Mouse (Mus musculus) forebrain, postnatal 0 days (tissue): ENCODE results near the gene 3110082J24Rik. TPM values are rescaled to one million over a fixed set of nuclear protein-coding genes. Genes with fewer than 3 reads are reported as not detected.
A peak's percentile ranks its signal among the peaks of the same experiment; 100 is the strongest.

Source experiments
- ATAC-seq: fragments of 200-750 bp; cut with Nextera tagmentation; 2 replicates; pipeline ENCODE4 v1.8.0; 2017; ENCODE audit warnings: mild to moderate bottlenecking, moderate library complexity
- DNase-seq: peaks from one replicate; pipeline ENCODE4 v3.0.0-alpha.2; 2015
- H3K27ac ChIP-seq: fragments of 300-500 bp; sonication (generic); 2 replicates; pipeline ENCODE4 v1.5.1; 2014; ENCODE audit warnings: low read depth, mild to moderate bottlenecking, antibody characterized with exemption, low read length, moderate library complexity, mixed read lengths
- H3K27me3 ChIP-seq: fragments of 300-500 bp; sonication (generic); 2 replicates; pipeline ENCODE4 v1.6.1; 2014; ENCODE audit warnings: mild to moderate bottlenecking, low read length, mixed read lengths; ENCODE audit not compliant: insufficient read depth
- H3K36me3 ChIP-seq: fragments of 300-500 bp; sonication (generic); 2 replicates; pipeline ENCODE4 v1.6.1; 2014; ENCODE audit warnings: mild to moderate bottlenecking, moderate library complexity; ENCODE audit not compliant: insufficient read depth
- H3K4me1 ChIP-seq: fragments of 300-500 bp; sonication (generic); 2 replicates; pipeline ENCODE4 v1.6.1; 2014; ENCODE audit warnings: antibody characterized with exemption; ENCODE audit not compliant: insufficient read depth
- H3K4me2 ChIP-seq: fragments of 300-500 bp; sonication (generic); 2 replicates; pipeline ENCODE4 v1.6.1; 2014; ENCODE audit warnings: low read depth, mild to moderate bottlenecking, moderate library complexity
- H3K4me3 ChIP-seq: fragments of 300-500 bp; sonication (generic); 2 replicates; pipeline ENCODE4 v1.5.1; 2014; ENCODE audit warnings: low read depth, low read length, mixed read lengths
- H3K9ac ChIP-seq: fragments of 300-500 bp; sonication (generic); 2 replicates; pipeline ENCODE4 v1.6.1; 2014; ENCODE audit warnings: mild to moderate bottlenecking
- H3K9me3 ChIP-seq: fragments of 300-500 bp; sonication (generic); 2 replicates; pipeline ENCODE4 v1.6.1; 2016; ENCODE audit warnings: low read length
- CTCF ChIP-seq: sonication (generic); IDR thresholded peaks from 2 replicates; pipeline ENCODE4 v1.5.1; 2016; ENCODE audit warnings: antibody characterized with exemption, control low read depth, low read depth
- WGBS: fragments of 180-500 bp; shearing (Covaris S2); extraction: QIAGEN DNeasy Blood & Tissue Kit; methylation state at CpG from one replicate; pipeline ENCODE4 v1.1.7; 2014; 5-methylcytosine and 5-hydroxymethylcytosine counted together
- polyA plus RNA-seq: library from polyadenylated mRNA; unstranded; fragments of >200 nt; fragmentation: Nextera tagmentation; extraction: Ambion mirVana; gene quantifications from 2 replicates; pipeline ENCODE4 v1.2.1, GENCODE M21; 2015
- total RNA-seq: library from RNA; depleted of rRNA; stranded (reverse); fragments of >200 nt; gene quantifications from 2 replicates; pipeline ENCODE4 v1.2.3, GENCODE M21; 2014

The 3110082J24Rik gene
- total and polyA plus RNA-seq, 2 experiments from 2014 or later, result 2.0 to 2.5 TPM

DNA sequence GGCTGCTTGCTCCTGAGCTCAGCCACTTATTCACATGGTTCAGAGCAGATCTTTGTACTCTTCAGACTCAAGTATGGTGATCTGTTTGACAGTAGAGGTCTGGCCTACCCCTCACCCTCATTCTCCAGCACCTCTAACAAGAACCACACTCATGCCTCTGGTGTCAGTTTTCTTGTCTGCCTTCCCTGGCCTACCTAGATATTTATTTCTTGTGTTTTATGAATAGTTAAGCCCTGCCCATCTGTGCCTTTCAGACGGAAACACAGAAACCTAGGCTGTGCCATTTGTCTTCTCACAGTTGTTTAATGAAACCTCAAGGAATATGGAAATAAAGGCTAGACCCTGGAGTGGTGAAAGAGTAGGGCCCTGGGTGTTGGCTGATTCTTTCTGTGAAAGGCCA lies 12.1 kb upstream of the 3110082J24Rik start:
- H3K4me2 ChIP-seq, result no peak overlapping the region
- no peaks in the 10 kb centered on the region for H3K27me3 ChIP-seq
- no peak overlapping the region for H3K4me3 ChIP-seq
- H3K9me3 ChIP-seq, result no peaks in the 10 kb centered on the region
- H3K36me3 ChIP-seq, result peaks cover 50% of the 10 kb centered on the region
- no peak for DNase-seq
- ATAC-seq, result no peak
- no peaks in the 10 kb centered on the region for H3K4me1 ChIP-seq
- TF ChIP-seq CTCF, result no peak
- H3K9ac ChIP-seq, result no peak overlapping the region
- H3K27ac ChIP-seq, result no peak overlapping the region
- WGBS, result 81% methylated on average over 1 of the region's 1 CpGs

GRCm38 (mm10) chr5:30115718-30116117 lies 9.8 kb upstream of the 3110082J24Rik start:
- Histone ChIP-seq H3K4me1 (no peaks in the 10 kb centered on the region), H3K27me3 (no peaks in the 10 kb centered on the region)
- 41% methylated on average over 10 of the region's 10 CpGs for WGBS

DNA sequence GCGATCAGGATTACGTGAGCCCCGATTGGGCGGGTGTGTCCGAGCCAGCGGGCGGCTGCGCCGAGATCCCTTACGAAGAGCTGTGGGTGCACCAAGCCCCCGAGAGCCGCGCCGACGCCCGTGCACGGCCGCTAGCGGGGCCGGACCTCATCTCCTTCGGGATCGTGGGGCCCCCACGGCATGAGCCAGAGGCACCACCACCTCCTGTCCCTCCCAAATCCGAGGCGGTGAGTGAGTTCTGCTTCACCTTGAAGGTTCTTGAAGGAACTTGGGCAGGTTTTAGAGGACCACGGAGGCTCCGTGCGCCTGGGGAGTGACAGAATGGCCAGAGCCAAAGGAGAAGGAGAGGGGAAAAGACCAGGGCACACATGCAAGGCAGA lies 8.9 kb upstream of the 3110082J24Rik start:
- 8% methylated on average over 28 of the region's 28 CpGs for WGBS
- no peak for DNase-seq
- Histone ChIP-seq H3K9ac (peak overlapping the region; percentile 57), H3K27me3 (no peaks in the 10 kb centered on the region), H3K4me2 (peak overlapping the region; percentile 86), H3K36me3 (peaks cover 18% of the 10 kb centered on the region), H3K4me1 (no peaks in the 10 kb centered on the region), H3K9me3 (no peaks in the 10 kb centered on the region), H3K27ac (no peak overlapping the region), H3K4me3 (peak overlapping the region; percentile 55)
- TF ChIP-seq CTCF, result no peak
- ATAC-seq, result peak; percentile 19

More at GRCm38 (mm10) chr5:30115718-30116117, 9.8 kb upstream of the 3110082J24Rik start:
- H3K9me3 ChIP-seq, result no peaks in the 10 kb centered on the region
- ATAC-seq (no peak), DNase-seq (no peak)
- peak; percentile 39 for TF ChIP-seq CTCF
- H3K4me3 ChIP-seq, result no peak overlapping the region
- no peak overlapping the region for H3K9ac ChIP-seq
- H3K4me2 ChIP-seq, result no peak overlapping the region
- peaks cover 28% of the 10 kb centered on the region for H3K36me3 ChIP-seq
- no peak overlapping the region for H3K27ac ChIP-seq

DNA sequence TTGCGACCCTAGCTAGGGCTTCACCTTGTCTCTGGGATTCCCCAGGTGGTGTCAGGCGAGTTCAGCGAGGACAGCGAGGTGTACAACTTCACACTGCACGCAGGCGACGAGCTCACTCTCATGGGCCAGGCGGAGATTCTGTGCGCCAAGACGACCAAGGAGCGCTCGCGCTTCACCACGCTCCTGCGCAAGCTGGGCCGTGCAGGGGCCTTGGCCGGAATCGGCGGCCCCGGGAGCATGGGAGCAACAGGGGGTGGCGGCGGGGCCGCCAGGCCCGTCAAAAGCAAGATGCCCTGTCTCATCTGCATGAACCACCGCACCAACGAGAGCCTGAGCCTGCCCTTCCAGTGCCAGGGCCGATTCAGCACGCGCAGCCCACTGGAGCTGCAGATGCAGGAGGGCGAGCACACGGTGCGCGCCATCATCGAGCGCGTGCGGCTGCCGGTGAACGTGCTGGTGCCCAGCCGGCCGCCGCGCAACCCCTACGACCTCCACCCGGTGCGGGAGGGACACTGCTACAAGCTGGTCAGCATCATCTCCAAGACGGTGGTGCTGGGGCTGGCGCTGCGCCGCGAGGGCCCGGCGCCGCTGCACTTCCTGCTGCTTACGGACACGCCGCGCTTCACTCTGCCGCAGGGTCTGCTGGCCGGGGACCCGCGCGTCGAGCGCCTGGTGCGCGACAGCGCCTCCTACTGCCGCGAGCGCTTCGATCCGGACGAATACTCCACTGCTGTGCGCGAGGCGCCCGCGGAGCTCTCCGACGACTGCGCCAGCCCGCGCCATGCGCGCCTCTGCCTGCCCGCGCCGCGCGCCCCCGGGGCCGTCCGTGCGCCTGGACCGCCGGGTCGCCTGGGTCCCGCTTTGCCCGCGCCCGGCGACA lies 8.2 kb upstream of the 3110082J24Rik start:
- WGBS, result 9% methylated on average over 103 of the region's 103 CpGs
- no peaks in the 10 kb centered on the region for H3K27me3 ChIP-seq
- DNase-seq (peak; percentile 91), ATAC-seq (peak; percentile 92)
- H3K27ac ChIP-seq, result 0 out of 2 replicates have a peak overlapping the region, but pooled peaks have one; percentile 21
- peak overlapping the region; percentile 55 for H3K4me3 ChIP-seq
- no peaks in the 10 kb centered on the region for H3K9me3 ChIP-seq
- H3K9ac ChIP-seq, result peak overlapping the region; percentile 57
- TF ChIP-seq CTCF, result peak; percentile 79
- H3K36me3 ChIP-seq, result peaks cover 12% of the 10 kb centered on the region
- peak overlapping the region; percentile 86 for H3K4me2 ChIP-seq
- no peaks in the 10 kb centered on the region for H3K4me1 ChIP-seq

GRCm38 (mm10) chr5:30112533-30113068 lies 6.7 kb upstream of the 3110082J24Rik start:
- H3K9ac ChIP-seq, result no peak overlapping the region
- TF ChIP-seq CTCF, result peak; percentile 38
- H3K27me3 ChIP-seq, result no peaks in the 10 kb centered on the region
- H3K4me2 ChIP-seq, result no peak overlapping the region
- no peaks in the 10 kb centered on the region for H3K9me3 ChIP-seq
- 92% methylated on average over 3 of the region's 3 CpGs for WGBS
- no peaks in the 10 kb centered on the region; the same call in 1 of the 2 replicates for H3K36me3 ChIP-seq
- H3K4me3 ChIP-seq, result no peak overlapping the region
- no peaks in the 10 kb centered on the region for H3K4me1 ChIP-seq
- DNase-seq (no peak), ATAC-seq (no peak)
- H3K27ac ChIP-seq, result no peak overlapping the region

DNA sequence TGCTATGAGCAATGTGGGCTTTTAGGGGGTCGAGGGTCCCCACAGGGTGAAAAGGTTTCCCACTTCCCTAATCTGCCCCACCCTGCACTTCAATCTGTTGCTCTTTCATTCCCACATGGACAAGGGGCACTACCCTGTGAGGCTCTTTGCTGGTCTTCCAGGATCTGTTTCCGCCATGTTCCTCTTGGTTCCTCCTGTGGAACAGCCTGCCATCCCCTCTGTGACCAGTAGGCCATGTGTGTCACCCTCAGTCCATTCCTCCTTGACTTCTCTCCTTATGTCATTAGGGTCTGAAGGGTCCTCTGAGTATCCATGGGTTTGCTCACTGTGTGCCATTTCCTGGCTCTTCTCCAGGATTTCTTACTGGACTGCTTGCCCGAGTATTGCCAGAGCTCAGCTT lies 5.9 kb upstream of the 3110082J24Rik start:
- WGBS, result 70% methylated on average over 3 of the region's 3 CpGs
- no peak overlapping the region for H3K4me2 ChIP-seq
- DNase-seq, result no peak

GRCm38 (mm10) chr5:30111126-30111525 lies 5.2 kb upstream of the 3110082J24Rik start:
- no peak overlapping the region for H3K4me3 ChIP-seq
- no peaks in the 10 kb centered on the region for H3K9me3 ChIP-seq
- no peaks in the 10 kb centered on the region for H3K36me3 ChIP-seq
- 7% methylated on average over 18 of the region's 18 CpGs for WGBS
- H3K27me3 ChIP-seq, result no peaks in the 10 kb centered on the region
- 0 out of 2 replicates have a peak overlapping the region, but pooled peaks have one; percentile 10 for H3K9ac ChIP-seq
- DNase-seq (peak; percentile 69), ATAC-seq (peak; percentile 49)
- H3K4me1 ChIP-seq, result no peaks in the 10 kb centered on the region
- H3K27ac ChIP-seq, result 0 out of 2 replicates have a peak overlapping the region, but pooled peaks have one; percentile 21
- H3K4me2 ChIP-seq, result peak overlapping the region; percentile 38
- peak; percentile 59 for TF ChIP-seq CTCF

More for the DNA sequence above, 5.9 kb upstream of the 3110082J24Rik start:
- Histone ChIP-seq H3K4me1 (no peaks in the 10 kb centered on the region), H3K36me3 (no peaks in the 10 kb centered on the region; the same call in 1 of the 2 replicates), H3K27ac (no peak overlapping the region), H3K9ac (no peak overlapping the region), H3K4me3 (no peak overlapping the region), H3K27me3 (no peaks in the 10 kb centered on the region), H3K9me3 (no peaks in the 10 kb centered on the region)
- peak; percentile 9; the same call in 1 of the 2 replicates for TF ChIP-seq CTCF
- no peak for ATAC-seq
